Mouse (Mus musculus) megakaryocyte, embryonic 14.5 days (primary cell): ENCODE data around the gene Rnaseh2c.

Experiments
- FLI1 ChIP-seq: IDR thresholded peaks from 2 replicates; pipeline ENCODE4 v1.6.1; 2012; ENCODE audit warnings: low read length, inconsistent platforms, mixed read lengths
- GATA1 ChIP-seq: IDR thresholded peaks from 3 replicates; pipeline ENCODE4 v1.6.1; 2012; ENCODE audit warnings: mixed read lengths, low read length, inconsistent platforms, borderline replicate concordance

DNA sequence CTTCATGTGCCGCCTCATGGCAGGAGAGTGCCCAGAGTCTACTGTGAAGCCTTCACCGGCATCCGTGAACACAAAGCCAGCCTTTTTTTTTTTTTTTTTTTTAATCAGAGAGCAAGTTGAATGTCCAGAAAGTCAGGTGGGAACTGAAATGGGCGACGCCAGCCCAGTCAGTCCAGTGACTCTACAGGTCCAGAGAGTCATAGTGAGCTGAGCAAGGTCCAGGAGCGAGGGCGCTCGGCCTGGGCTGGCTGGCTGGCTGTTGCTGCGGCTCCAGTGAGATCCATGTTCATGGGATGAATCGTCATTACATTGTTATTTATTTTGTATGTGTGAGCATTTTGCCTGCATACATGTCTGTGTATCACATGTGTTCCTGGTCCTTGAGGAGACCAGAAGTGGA lies 38.9 kb upstream of the Rnaseh2c start:
- TF ChIP-seq GATA1: no peak
- TF ChIP-seq FLI1: no peak
